Mouse (Mus musculus): Measurements from ENCODE around the gene Pik3ip1. TPM values are rescaled to one million over a fixed set of nuclear protein-coding genes. Genes with fewer than 3 reads are reported as not detected.
A peak's percentile ranks its signal among the peaks of the same experiment; 100 is the strongest.

Gene Pik3ip1
- polyA plus RNA-seq (2012; rRNA removed): 6.4 and 11.0 TPM in 2 replicates

GRCm38 (mm10) chr11:3329891-3330451 is at the start of gene Pik3ip1:
Pik3ip1 (plus strand) TSS chr11:3330401.
- TF ChIP-seq CTCF (IDR thresholded peaks at IDR 0.05; ENCODE audit: extremely low read depth, insufficient read length, insufficient replicate concordance, low read depth, low read length) (no peak), POLR2A (IDR thresholded peaks at IDR 0.05; ENCODE audit: low read depth, low read length) (no peak)
- peak within 1 kb of the TSS; percentile 69 for H3K27ac ChIP-seq (ENCODE audit: insufficient read depth, low read depth, low read length)
- H3K27me3 ChIP-seq (ENCODE audit: control insufficient read depth, insufficient read depth, low read length): no peaks in the 10 kb centered on the region
- peaks cover 5% of the 10 kb centered on the region; the same call in 1 of the 2 replicates for H3K4me1 ChIP-seq (ENCODE audit: control insufficient read depth, insufficient read depth, insufficient read length, low read length)
- H3K36me3 ChIP-seq (ENCODE audit: control insufficient read depth, insufficient read depth, low read length): no peaks in the 10 kb centered on the region
- H3K4me3 ChIP-seq (ENCODE audit: low read depth, low read length): peak within 1 kb of the TSS; percentile 61

GRCm38 (mm10) chr11:3282887-3283286 is 47.3 kb upstream of the Pik3ip1 start:
- Histone ChIP-seq H3K27me3 (ENCODE audit: control insufficient read depth, insufficient read depth, low read length) (no peaks in the 10 kb centered on the region), H3K4me1 (ENCODE audit: control insufficient read depth, insufficient read depth, insufficient read length, low read length) (no peaks in the 10 kb centered on the region), H3K27ac (ENCODE audit: insufficient read depth, low read depth, low read length) (no peak overlapping the region), H3K4me3 (ENCODE audit: low read depth, low read length) (no peak overlapping the region), H3K36me3 (ENCODE audit: control insufficient read depth, insufficient read depth, low read length) (no peaks in the 10 kb centered on the region)
- no peak for TF ChIP-seq CTCF (IDR thresholded peaks at IDR 0.05; ENCODE audit: extremely low read depth, insufficient read length, insufficient replicate concordance, low read depth, low read length)
- no peak for TF ChIP-seq POLR2A (IDR thresholded peaks at IDR 0.05; ENCODE audit: low read depth, low read length)
- 87% methylated on average over 6 of the region's 6 CpGs for WGBS

GRCm38 (mm10) chr11:3283645-3284044 is 46.6 kb upstream of the Pik3ip1 start:
- H3K4me3 ChIP-seq (ENCODE audit: low read depth, low read length): no peak overlapping the region
- TF ChIP-seq CTCF (IDR thresholded peaks at IDR 0.05; ENCODE audit: extremely low read depth, insufficient read length, insufficient replicate concordance, low read depth, low read length) (no peak), POLR2A (IDR thresholded peaks at IDR 0.05; ENCODE audit: low read depth, low read length) (no peak)
- 90% methylated on average over 6 of the region's 6 CpGs for WGBS
- no peaks in the 10 kb centered on the region for H3K36me3 ChIP-seq (ENCODE audit: control insufficient read depth, insufficient read depth, low read length)
- H3K4me1 ChIP-seq (ENCODE audit: control insufficient read depth, insufficient read depth, insufficient read length, low read length): no peaks in the 10 kb centered on the region
- H3K27me3 ChIP-seq (ENCODE audit: control insufficient read depth, insufficient read depth, low read length): no peaks in the 10 kb centered on the region
- no peak overlapping the region for H3K27ac ChIP-seq (ENCODE audit: insufficient read depth, low read depth, low read length)

GRCm38 (mm10) chr11:3285940-3286339 is 44.3 kb upstream of the Pik3ip1 start:
- Histone ChIP-seq H3K27ac (ENCODE audit: insufficient read depth, low read depth, low read length) (no peak overlapping the region), H3K4me3 (ENCODE audit: low read depth, low read length) (no peak overlapping the region), H3K27me3 (ENCODE audit: control insufficient read depth, insufficient read depth, low read length) (no peaks in the 10 kb centered on the region), H3K36me3 (ENCODE audit: control insufficient read depth, insufficient read depth, low read length) (no peaks in the 10 kb centered on the region), H3K4me1 (ENCODE audit: control insufficient read depth, insufficient read depth, insufficient read length, low read length) (peaks cover under 1% of the 10 kb centered on the region; the same call in 1 of the 2 replicates)
- WGBS: 94% methylated on average over 3 of the region's 3 CpGs
- no peak for TF ChIP-seq POLR2A (IDR thresholded peaks at IDR 0.05; ENCODE audit: low read depth, low read length)

GRCm38 (mm10) chr11:3287131-3287530 is 43.1 kb upstream of the Pik3ip1 start:
- WGBS: 59% methylated on average over 6 of the region's 6 CpGs
- Histone ChIP-seq H3K4me1 (ENCODE audit: control insufficient read depth, insufficient read depth, insufficient read length, low read length) (peaks cover 9% of the 10 kb centered on the region), H3K27me3 (ENCODE audit: control insufficient read depth, insufficient read depth, low read length) (no peaks in the 10 kb centered on the region), H3K36me3 (ENCODE audit: control insufficient read depth, insufficient read depth, low read length) (no peaks in the 10 kb centered on the region), H3K27ac (ENCODE audit: insufficient read depth, low read depth, low read length) (no peak overlapping the region), H3K4me3 (ENCODE audit: low read depth, low read length) (no peak overlapping the region)
- TF ChIP-seq POLR2A (IDR thresholded peaks at IDR 0.05; ENCODE audit: low read depth, low read length): no peak
- no peak for TF ChIP-seq CTCF (IDR thresholded peaks at IDR 0.05; ENCODE audit: extremely low read depth, insufficient read length, insufficient replicate concordance, low read depth, low read length)

- H3K36me3 ChIP-seq (ENCODE audit: control insufficient read depth, insufficient read depth, low read length): no peaks in the 10 kb centered on the region
- H3K4me3 ChIP-seq (ENCODE audit: low read depth, low read length): no peak overlapping the region
- TF ChIP-seq POLR2A (IDR thresholded peaks at IDR 0.05; ENCODE audit: low read depth, low read length): no peak
- no peak for TF ChIP-seq CTCF (IDR thresholded peaks at IDR 0.05; ENCODE audit: extremely low read depth, insufficient read length, insufficient replicate concordance, low read depth, low read length)
- peaks cover 11% of the 10 kb centered on the region for H3K4me1 ChIP-seq (ENCODE audit: control insufficient read depth, insufficient read depth, insufficient read length, low read length)
- H3K27ac ChIP-seq (ENCODE audit: insufficient read depth, low read depth, low read length): no peak overlapping the region
- 60% methylated on average over 5 of the region's 5 CpGs for WGBS
- H3K27me3 ChIP-seq (ENCODE audit: control insufficient read depth, insufficient read depth, low read length): no peaks in the 10 kb centered on the region
These were observed 42.3 kb upstream of the Pik3ip1 start for GRCm38 (mm10) chr11:3287921-3288320.

- Histone ChIP-seq H3K4me3 (ENCODE audit: low read depth, low read length) (peak within 1 kb of the TSS; percentile 91), H3K27me3 (ENCODE audit: control insufficient read depth, insufficient read depth, low read length) (no peaks in the 10 kb centered on the region), H3K27ac (ENCODE audit: insufficient read depth, low read depth, low read length) (peak within 1 kb of the TSS; percentile 89), H3K4me1 (ENCODE audit: control insufficient read depth, insufficient read depth, insufficient read length, low read length) (peaks cover 11% of the 10 kb centered on the region), H3K36me3 (ENCODE audit: control insufficient read depth, insufficient read depth, low read length) (no peaks in the 10 kb centered on the region)
- TF ChIP-seq POLR2A (IDR thresholded peaks at IDR 0.05; ENCODE audit: low read depth, low read length) (peak; percentile 20; the same call in 1 of the 2 replicates), CTCF (IDR thresholded peaks at IDR 0.05; ENCODE audit: extremely low read depth, insufficient read length, insufficient replicate concordance, low read depth, low read length) (no peak)
- under 1% methylated on average over 41 of the region's 41 CpGs for WGBS
These were observed 41.5 kb upstream of the Pik3ip1 start, which contains the start of gene Patz1 for GRCm38 (mm10) chr11:3288521-3289301. Patz1 (plus strand) TSS chr11:3288874.
